Comparison of ENCODE assay signal across 8 mouse cellular contexts in the genomic region with DNA sequence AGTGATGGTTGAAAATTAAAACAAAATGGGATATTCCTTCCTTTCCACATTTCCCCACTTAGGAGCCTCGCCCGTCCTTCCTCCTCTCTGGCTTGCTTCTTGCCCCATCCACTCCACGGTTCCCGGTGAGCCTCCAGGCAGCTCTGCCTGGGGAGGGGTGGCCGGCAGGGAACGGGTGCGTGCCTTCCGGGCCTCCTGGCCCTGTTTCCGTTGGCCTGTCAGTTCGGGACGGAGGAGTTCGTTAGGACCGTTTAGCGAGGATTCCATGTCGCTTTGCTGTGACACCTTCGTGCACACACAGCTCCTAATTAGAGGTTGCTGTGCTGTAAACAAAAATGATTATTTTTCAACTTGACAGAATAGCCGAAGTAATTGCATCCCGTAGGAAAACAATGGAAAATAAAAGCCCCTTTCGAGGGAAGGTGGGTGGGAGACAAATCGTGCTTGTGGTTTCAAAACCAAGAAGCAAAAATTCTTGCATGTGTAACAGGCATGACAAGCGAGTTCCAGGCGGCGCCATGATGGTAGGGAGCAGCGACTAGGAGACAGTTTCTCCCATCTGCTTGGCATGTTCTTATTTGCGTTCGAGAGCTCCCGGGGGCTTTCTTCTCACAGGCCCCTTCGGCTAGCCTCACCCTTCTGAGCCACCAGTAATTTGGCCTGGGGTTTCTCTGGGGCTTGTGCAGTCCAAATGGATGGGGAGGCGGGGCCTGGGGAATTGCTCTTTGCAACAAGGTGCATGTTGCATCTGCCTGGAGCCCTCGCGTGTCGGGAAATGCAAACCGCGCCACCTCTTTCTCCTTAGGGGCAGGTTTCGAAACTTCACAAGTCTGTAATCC. TPM values are rescaled to one million over a fixed set of nuclear protein-coding genes. Genes with fewer than 3 reads are reported as not detected.
DNase-seq lines count a peak whose midpoint lies in the region; ATAC-seq and TF ChIP-seq lines count a peak whose summit lies in the region.

No protein-coding gene starts in this region.

- DNase-seq in heart, postnatal 4 days, result no peak
- peak; percentile 22 for DNase-seq in embryonic facial prominence, embryonic 10.5 days (ENCODE audit: low spot score)
- DNase-seq in limb, embryonic 10.5 days (ENCODE audit: low spot score), result no peak
- DNase-seq in retina, postnatal 1 day, result peak; percentile 52
- DNase-seq in ovary, postnatal 14 days (ENCODE audit: low spot score), result no peak
- DNase-seq in urinary bladder, postnatal 4 days (ENCODE audit: low spot score in 2 of 2), result no peak

- H3K9ac ChIP-seq in heart, embryonic 14.5 days (ENCODE audit: low read length), result peak overlapping the region; percentile 8; the same call in 1 of the 2 replicates

- peak overlapping the region; percentile 28 to 32 for H3K4me3 ChIP-seq in heart, embryonic 14.5 days (ENCODE audit: control insufficient read depth in 1 of 2, insufficient read depth in 1 of 2, low read depth in 1 of 2, low read length in 2 of 2)
- peak overlapping the region; percentile 23 for H3K4me3 ChIP-seq in E14TG2a.4 (replicated peaks; ENCODE audit: low read length)
- H3K4me3 ChIP-seq in embryonic facial prominence, embryonic 10.5 days, result peak overlapping the region; percentile 77
- H3K4me3 ChIP-seq in limb, embryonic 10.5 days, result peak overlapping the region; percentile 39

- TF ChIP-seq CTCF in E14TG2a.4 (conservative IDR thresholded peaks at IDR 0.05; ENCODE audit: low read length), result no peak

- H3K27me3 ChIP-seq in heart, embryonic 14.5 days (ENCODE audit: control insufficient read depth, insufficient read depth, low read length), result peaks cover 16% of the 10 kb centered on the region
- H3K27me3 ChIP-seq in E14TG2a.4 (ENCODE audit: insufficient read depth, low read length), result peaks cover 62% of the 10 kb centered on the region
- peaks cover 63% of the 10 kb centered on the region for H3K27me3 ChIP-seq in embryonic facial prominence, embryonic 10.5 days (replicated peaks; ENCODE audit: low read depth, poor library complexity, severe bottlenecking)
- peaks cover 53% of the 10 kb centered on the region for H3K27me3 ChIP-seq in limb, embryonic 10.5 days (ENCODE audit: low read depth, poor library complexity, severe bottlenecking)

- no peak for ATAC-seq in heart, embryonic 14.5 days (ENCODE audit: insufficient number of reproducible peaks, insufficient read depth, low FRiP score, low read depth)

- no peaks in the 10 kb centered on the region for H3K36me3 ChIP-seq in heart, embryonic 14.5 days (ENCODE audit: control insufficient read depth, insufficient read depth, low read length)
- H3K36me3 ChIP-seq in E14TG2a.4 (ENCODE audit: insufficient read depth, low read length), result no peaks in the 10 kb centered on the region
- no peaks in the 10 kb centered on the region for H3K36me3 ChIP-seq in embryonic facial prominence, embryonic 10.5 days (replicated peaks)
- H3K36me3 ChIP-seq in limb, embryonic 10.5 days, result no peaks in the 10 kb centered on the region

- H3K9me3 ChIP-seq in heart, embryonic 14.5 days (ENCODE audit: control insufficient read depth, low read length), result no peaks in the 10 kb centered on the region
- no peaks in the 10 kb centered on the region for H3K9me3 ChIP-seq in E14TG2a.4 (ENCODE audit: low read length)
- no peaks in the 10 kb centered on the region for H3K9me3 ChIP-seq in embryonic facial prominence, embryonic 10.5 days
- no peaks in the 10 kb centered on the region for H3K9me3 ChIP-seq in limb, embryonic 10.5 days (replicated peaks)

- 11% methylated on average over 35 of the region's 35 CpGs for WGBS in heart, embryonic 14.5 days
- WGBS in embryonic facial prominence, embryonic 10.5 days, result 10% methylated on average over 35 of the region's 35 CpGs
- 10% methylated on average over 35 of the region's 35 CpGs for WGBS in limb, embryonic 10.5 days

- no peak overlapping the region for H3K27ac ChIP-seq in heart, embryonic 14.5 days (replicated peaks in 1 of 2; ENCODE audit: control insufficient read depth in 1 of 2, insufficient read depth in 1 of 2, low read depth in 2 of 2, low read length in 2 of 2)
- H3K27ac ChIP-seq in embryonic facial prominence, embryonic 10.5 days (replicated peaks), result no peak overlapping the region; the same call in 1 of the 2 replicates
- H3K27ac ChIP-seq in limb, embryonic 10.5 days, result no peak overlapping the region

- peak overlapping the region; percentile 96 for H3K4me2 ChIP-seq in heart, embryonic 14.5 days (ENCODE audit: low read length)

- peaks cover 8 to 12% of the 10 kb centered on the region in 2 experiments for H3K4me1 ChIP-seq in heart, embryonic 14.5 days (ENCODE audit: control insufficient read depth in 2 of 2, insufficient read depth in 2 of 2, low read length in 2 of 2)
- peaks cover 31% of the 10 kb centered on the region for H3K4me1 ChIP-seq in E14TG2a.4 (replicated peaks; ENCODE audit: low read depth, low read length)
- peaks cover 45% of the 10 kb centered on the region for H3K4me1 ChIP-seq in embryonic facial prominence, embryonic 10.5 days
- H3K4me1 ChIP-seq in limb, embryonic 10.5 days, result peaks cover 46% of the 10 kb centered on the region

RNA-seq across cellular contexts. Expression of a gene that starts 3.0 kb away (rescaled TPM):
- 12.0 and 17.4 TPM in 2 replicates for polyA plus RNA-seq in heart, embryonic 14.5 days (2014; fragmentation: Nextera tagmentation; extraction: Ambion mirVana)
- 10 to 100 TPM; 28.9 to 29.2 TPM for total RNA-seq in heart, postnatal 4 days (2021)
- 8.1 and 8.6 TPM in 2 replicates for polyA plus RNA-seq in embryonic facial prominence, embryonic 10.5 days (2016; fragmentation: Nextera tagmentation; extraction: Ambion mirVana)
- polyA plus RNA-seq in limb, embryonic 10.5 days (2016; fragmentation: Nextera tagmentation; extraction: Ambion mirVana), result 0.54 and 1.2 TPM in 2 replicates

Comparison
In these comparisons a context has a peak if more than half of its experiments do, and no peak if none do; other contexts are left out.
1. H3K4me3 ChIP-seq: peak in every context shown above with its lines; median percentile 77 in embryonic facial prominence, embryonic 10.5 days; 39 in limb, embryonic 10.5 days; 30 in heart, embryonic 14.5 days; 23 in E14TG2a.4.
2. DNase-seq: peak in embryonic facial prominence, embryonic 10.5 days (single experiment) and retina, postnatal 1 day (single experiment); none in heart, postnatal 4 days (single experiment), limb, embryonic 10.5 days (single experiment), ovary, postnatal 14 days (single experiment) and urinary bladder, postnatal 4 days (0 of 2).